Mouse (Mus musculus) cerebellum, adult 2 months (tissue): ENCODE data around the gene Tnfaip2.

Source experiments
- CTCF ChIP-seq: fragments of 200-500 bp; IDR thresholded peaks from 2 replicates; pipeline ENCODE4 v1.5.1; 2011; ENCODE audit warnings: low read depth, mild to moderate bottlenecking, control low read depth, low read length, moderate library complexity, borderline replicate concordance; ENCODE audit not compliant: insufficient read depth
- POLR2A ChIP-seq: fragments of 200-500 bp; IDR thresholded peaks from 2 replicates; pipeline ENCODE4 v1.6.1; 2011; ENCODE audit warnings: low read length, control low read depth, borderline replicate concordance; ENCODE audit not compliant: insufficient read depth

- TF ChIP-seq CTCF = no peak
- TF ChIP-seq POLR2A = no peak
Measured at GRCm38 (mm10) chr12:111436640-111437039, 5.6 kb upstream of the Tnfaip2 start.
